Mouse (Mus musculus) NIH3T3 (cell line): Measurements from ENCODE around the gene Tmem86b.
A peak's percentile ranks its signal among the peaks of the same experiment; 100 is the strongest.

Experiments used
- DNase-seq: peaks from one replicate; pipeline ENCODE4 v3.0.0-alpha.2; 2012; ENCODE audit warnings: low read depth

The Tmem86b gene

GRCm38 (mm10) chr7:4631031-4631430, at the start of gene Tmem86b:
Gene Tmem86b, minus strand, starts transcription at chr7:4631422.
- DNase-seq = no peak

GRCm38 (mm10) chr7:4675200-4675599, 44.0 kb upstream of the Tmem86b start:
- no peak for DNase-seq

- no peak for DNase-seq
Measured at GRCm38 (mm10) chr7:4674114-4674731, 43.0 kb upstream of the Tmem86b start.

GRCm38 (mm10) chr7:4671956-4672355, 40.7 kb upstream of the Tmem86b start:
- peak; percentile 51 for DNase-seq

GRCm38 (mm10) chr7:4670655-4671255, 39.5 kb upstream of the Tmem86b start:
- DNase-seq = no peak

- DNase-seq = no peak
Measured at GRCm38 (mm10) chr7:4669156-4669555, 37.9 kb upstream of the Tmem86b start.

GRCm38 (mm10) chr7:4668506-4668905, 37.3 kb upstream of the Tmem86b start:
- DNase-seq = no peak

GRCm38 (mm10) chr7:4666871-4667270, 35.6 kb upstream of the Tmem86b start:
- no peak for DNase-seq

GRCm38 (mm10) chr7:4663742-4664141, 32.5 kb upstream of the Tmem86b start:
- DNase-seq = no peak

GRCm38 (mm10) chr7:4663179-4663578, 32.0 kb upstream of the Tmem86b start:
- DNase-seq = no peak

- peak; percentile 55 for DNase-seq
Measured at GRCm38 (mm10) chr7:4659911-4660443, 28.8 kb upstream of the Tmem86b start.

- DNase-seq = peak; percentile 99
Measured at GRCm38 (mm10) chr7:4658912-4659551, 27.8 kb upstream of the Tmem86b start, which contains the start of gene Ppp6r1. Gene Ppp6r1, minus strand, starts transcription at chr7:4659019.

GRCm38 (mm10) chr7:4658128-4658907, 27.1 kb upstream of the Tmem86b start:
- DNase-seq = no peak

GRCm38 (mm10) chr7:4657521-4658127, 26.4 kb upstream of the Tmem86b start:
- DNase-seq = no peak

GRCm38 (mm10) chr7:4656818-4657217, 25.6 kb upstream of the Tmem86b start:
- DNase-seq = no peak

GRCm38 (mm10) chr7:4655916-4656315, 24.7 kb upstream of the Tmem86b start:
- DNase-seq = no peak

GRCm38 (mm10) chr7:4655393-4655792, 24.2 kb upstream of the Tmem86b start:
- no peak for DNase-seq

- DNase-seq = no peak
Measured at GRCm38 (mm10) chr7:4654221-4654620, 23.0 kb upstream of the Tmem86b start.

- DNase-seq = no peak
Measured at GRCm38 (mm10) chr7:4653780-4654179, 22.6 kb upstream of the Tmem86b start.

GRCm38 (mm10) chr7:4653351-4653750, 22.1 kb upstream of the Tmem86b start:
- DNase-seq = no peak

GRCm38 (mm10) chr7:4652726-4653125, 21.5 kb upstream of the Tmem86b start:
- no peak for DNase-seq

- DNase-seq = no peak
Measured at GRCm38 (mm10) chr7:4651581-4651980, 20.4 kb upstream of the Tmem86b start.
